Mouse (Mus musculus) brown adipose tissue, adult 24 weeks (tissue): ENCODE results near the gene Ylpm1. TPM values are rescaled to one million over a fixed set of nuclear protein-coding genes. Genes with fewer than 3 reads are reported as not detected.

Source experiments
- H3K27ac ChIP-seq: fragments of 200-500 bp; replicated peaks from 2 replicates; pipeline ENCODE4 v1.5.1; 2012; ENCODE audit warnings: low read depth, mild to moderate bottlenecking, low read length
- H3K4me1 ChIP-seq: fragments of 200-500 bp; 2 replicates; pipeline ENCODE4 v1.6.1; 2012; ENCODE audit warnings: low read length, mixed read lengths; ENCODE audit not compliant: control insufficient read depth, insufficient read depth, insufficient read length
- H3K4me3 ChIP-seq: fragments of 200-500 bp; 2 replicates; pipeline ENCODE4 v1.5.1; 2012; ENCODE audit warnings: low read depth, mild to moderate bottlenecking, low read length, moderate library complexity; ENCODE audit not compliant: insufficient read depth
- polyA plus RNA-seq: library from polyadenylated mRNA; stranded (reverse); fragments of >200 nt; gene quantifications from 2 replicates; pipeline ENCODE4 v1.2.4, GENCODE M21; 2012; ENCODE audit not compliant: missing spikeins, insufficient read depth, insufficient read length

Gene Ylpm1
- polyA plus RNA-seq: 13.4 and 13.5 TPM in 2 replicates

GRCm38 (mm10) chr12:84996083-84996496, at the start of gene Ylpm1:
Gene Ylpm1, plus strand, starts transcription at chr12:84996321.
- Histone ChIP-seq H3K4me1 (peaks cover 11% of the 10 kb centered on the region), H3K27ac (0 out of 2 replicates have a peak within 1 kb of the TSS, but pooled peaks have one; percentile 27), H3K4me3 (peak within 1 kb of the TSS; percentile 79)

GRCm38 (mm10) chr12:84947894-84948583, 48.1 kb upstream of the Ylpm1 start:
- H3K4me1 ChIP-seq: peaks cover 8% of the 10 kb centered on the region

GRCm38 (mm10) chr12:84948584-84949285, 47.4 kb upstream of the Ylpm1 start:
- H3K27ac ChIP-seq: no peak overlapping the region; the same call in 1 of the 2 replicates
- peaks cover 6% of the 10 kb centered on the region; the same call in 1 of the 2 replicates for H3K4me1 ChIP-seq
- no peak overlapping the region for H3K4me3 ChIP-seq

More at GRCm38 (mm10) chr12:84947894-84948583, 48.1 kb upstream of the Ylpm1 start:
- no peak overlapping the region for H3K4me3 ChIP-seq
- H3K27ac ChIP-seq: peak overlapping the region; percentile 71

- H3K27ac ChIP-seq: no peak overlapping the region
- H3K4me3 ChIP-seq: no peak overlapping the region
- H3K4me1 ChIP-seq: no peaks in the 10 kb centered on the region
Measured at GRCm38 (mm10) chr12:84950763-84951162, 45.4 kb upstream of the Ylpm1 start.

- H3K4me1 ChIP-seq: no peaks in the 10 kb centered on the region
- H3K27ac ChIP-seq: 0 out of 2 replicates have a peak overlapping the region, but pooled peaks have one; percentile 15
- H3K4me3 ChIP-seq: no peak overlapping the region
Measured at GRCm38 (mm10) chr12:84951531-84951930, 44.6 kb upstream of the Ylpm1 start.

GRCm38 (mm10) chr12:84952351-84952750, 43.8 kb upstream of the Ylpm1 start:
- Histone ChIP-seq H3K27ac (no peak overlapping the region), H3K4me1 (no peaks in the 10 kb centered on the region), H3K4me3 (no peak overlapping the region)

- Histone ChIP-seq H3K27ac (no peak overlapping the region), H3K4me3 (no peak overlapping the region), H3K4me1 (peaks cover 8% of the 10 kb centered on the region; the same call in 1 of the 2 replicates)
Measured at GRCm38 (mm10) chr12:84956317-84956716, 39.8 kb upstream of the Ylpm1 start.

GRCm38 (mm10) chr12:84958794-84959356, 37.2 kb upstream of the Ylpm1 start:
- Histone ChIP-seq H3K27ac (no peak overlapping the region), H3K4me1 (peaks cover 8% of the 10 kb centered on the region; the same call in 1 of the 2 replicates), H3K4me3 (no peak overlapping the region)

- Histone ChIP-seq H3K27ac (no peak overlapping the region), H3K4me1 (peaks cover 8% of the 10 kb centered on the region; the same call in 1 of the 2 replicates), H3K4me3 (no peak overlapping the region)
Measured at GRCm38 (mm10) chr12:84962606-84963005, 33.5 kb upstream of the Ylpm1 start.

GRCm38 (mm10) chr12:84968831-84969655, 27.1 kb upstream of the Ylpm1 start:
- H3K27ac ChIP-seq: peak overlapping the region; percentile 26; the same call in 1 of the 2 replicates
- peak overlapping the region; percentile 92 for H3K4me3 ChIP-seq
- peaks cover 9% of the 10 kb centered on the region for H3K4me1 ChIP-seq

- Histone ChIP-seq H3K4me1 (peaks cover 9% of the 10 kb centered on the region), H3K4me3 (peak overlapping the region; percentile 92), H3K27ac (peak overlapping the region; percentile 73; the same call in 1 of the 2 replicates)
Measured at GRCm38 (mm10) chr12:84969656-84970427, 26.3 kb upstream of the Ylpm1 start.

GRCm38 (mm10) chr12:84970428-84971096, 25.6 kb upstream of the Ylpm1 start, which contains the start of the genes Fcf1 and Arel1:
Gene Fcf1, plus strand, starts transcription at chr12:84970897.
Gene Arel1, minus strand, starts transcription at chr12:84970900.
- H3K27ac ChIP-seq: peak within 1 kb of the TSS; percentile 73

GRCm38 (mm10) chr12:84979264-84979862, 16.8 kb upstream of the Ylpm1 start:
- no peaks in the 10 kb centered on the region for H3K4me1 ChIP-seq
- no peak overlapping the region for H3K4me3 ChIP-seq
- H3K27ac ChIP-seq: peak overlapping the region; percentile 85

More at GRCm38 (mm10) chr12:84970428-84971096, 25.6 kb upstream of the Ylpm1 start, which contains the start of the genes Fcf1 and Arel1:
- H3K4me1 ChIP-seq: peaks cover 9% of the 10 kb centered on the region
- H3K4me3 ChIP-seq: peak within 1 kb of the TSS; percentile 92
